Mouse (Mus musculus): ENCODE results near the gene Them5. TPM values are rescaled to one million over a fixed set of nuclear protein-coding genes. Genes with fewer than 3 reads are reported as not detected.

Them5 gene
- polyA plus RNA-seq, 2 experiments, result not detected

- Histone ChIP-seq H3K27ac (no peak overlapping the region), H3K4me3 (ENCODE audit: insufficient read depth in 1 of 2, low read depth in 2 of 2, low read length in 2 of 2) (no peak overlapping the region), H3K9me3 (ENCODE audit: control insufficient read depth, low read length) (no peaks in the 10 kb centered on the region), H3K4me1 (replicated peaks; ENCODE audit: control insufficient read depth in 2 of 2, insufficient read depth in 2 of 2, low read length in 1 of 2) (no peaks in the 10 kb centered on the region), H3K36me3 (replicated peaks; ENCODE audit: control insufficient read depth, insufficient read depth, low read depth) (no peaks in the 10 kb centered on the region), H3K27me3 (ENCODE audit: control insufficient read depth, insufficient read depth, low read length) (no peaks in the 10 kb centered on the region), H3K4me2 (ENCODE audit: low read depth) (no peak overlapping the region), H3K9ac (replicated peaks) (no peak overlapping the region)
- 80% methylated on average over 10 of the region's 10 CpGs for whole genome bisulfite sequencing (ENCODE audit: insufficient replicate concordance)
- ATAC-seq (ENCODE audit: insufficient read depth) (no peak), DNase-seq (ENCODE audit: low read depth in 3 of 3, low spot score in 3 of 3) (no peak)
- TF ChIP-seq CTCF (IDR thresholded peaks at IDR 0.05; ENCODE audit: low read depth) (no peak), EP300 (IDR thresholded peaks at IDR 0.05; ENCODE audit: low read depth) (no peak)
Observed at GRCm38 (mm10) chr3:94387391-94387790, 45.5 kb downstream of the Them5 start.

- no peaks in the 10 kb centered on the region for H3K36me3 ChIP-seq (replicated peaks; ENCODE audit: control insufficient read depth, insufficient read depth, low read depth)
- WGBS (ENCODE audit: insufficient replicate concordance), result 27% methylated on average over 5 of the region's 5 CpGs
- TF ChIP-seq EP300 (IDR thresholded peaks at IDR 0.05; ENCODE audit: low read depth) (no peak), CTCF (IDR thresholded peaks at IDR 0.05; ENCODE audit: low read depth) (no peak)
- no peak for ATAC-seq (ENCODE audit: insufficient read depth)
- no peak for DNase-seq (ENCODE audit: low read depth in 3 of 3, low spot score in 3 of 3)
- H3K4me2 ChIP-seq (ENCODE audit: low read depth), result no peak overlapping the region
- no peak overlapping the region for H3K27ac ChIP-seq
- no peak overlapping the region for H3K9ac ChIP-seq (replicated peaks)
- H3K27me3 ChIP-seq (ENCODE audit: control insufficient read depth, insufficient read depth, low read length), result no peaks in the 10 kb centered on the region
- H3K9me3 ChIP-seq (ENCODE audit: control insufficient read depth, low read length), result no peaks in the 10 kb centered on the region
- no peak overlapping the region for H3K4me3 ChIP-seq (ENCODE audit: insufficient read depth in 1 of 2, low read depth in 2 of 2, low read length in 2 of 2)
- H3K4me1 ChIP-seq (replicated peaks; ENCODE audit: control insufficient read depth in 2 of 2, insufficient read depth in 2 of 2, low read length in 1 of 2), result no peaks in the 10 kb centered on the region
Observed at GRCm38 (mm10) chr3:94388047-94388446, 46.1 kb downstream of the Them5 start.

DNA sequence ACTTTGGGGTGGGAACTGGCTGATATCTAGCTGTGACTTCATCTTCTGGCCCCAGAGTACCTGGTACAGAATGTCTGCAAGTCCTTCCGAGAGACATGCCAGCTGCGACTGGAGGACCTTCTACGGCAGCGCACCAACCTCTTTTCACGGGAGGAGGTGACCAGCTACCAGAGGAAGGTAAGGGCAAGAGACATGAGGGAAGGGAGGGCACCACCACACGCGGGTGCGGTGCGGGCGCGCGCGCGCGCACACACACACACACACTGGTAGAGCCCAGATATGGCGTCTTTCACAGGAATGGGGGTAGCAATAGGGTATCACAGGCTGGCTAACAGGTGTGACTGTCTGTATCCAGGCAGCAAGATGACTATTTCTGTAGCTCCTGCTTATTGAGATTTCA, 47.5 kb downstream of the Them5 start:
- DNase-seq (ENCODE audit: low read depth in 3 of 3, low spot score in 3 of 3) (no peak), ATAC-seq (ENCODE audit: insufficient read depth) (no peak)
- no peak overlapping the region for H3K9ac ChIP-seq (replicated peaks)
- no peaks in the 10 kb centered on the region for H3K36me3 ChIP-seq (replicated peaks; ENCODE audit: control insufficient read depth, insufficient read depth, low read depth)
- H3K4me1 ChIP-seq (replicated peaks; ENCODE audit: control insufficient read depth in 2 of 2, insufficient read depth in 2 of 2, low read length in 1 of 2), result no peaks in the 10 kb centered on the region
- H3K4me3 ChIP-seq (ENCODE audit: insufficient read depth in 1 of 2, low read depth in 2 of 2, low read length in 2 of 2), result no peak overlapping the region
- H3K27me3 ChIP-seq (ENCODE audit: control insufficient read depth, insufficient read depth, low read length), result no peaks in the 10 kb centered on the region
- H3K9me3 ChIP-seq (ENCODE audit: control insufficient read depth, low read length), result no peaks in the 10 kb centered on the region
- 88% methylated on average over 16 of the region's 16 CpGs for WGBS (ENCODE audit: insufficient replicate concordance)
- no peak overlapping the region for H3K27ac ChIP-seq
- TF ChIP-seq CTCF (IDR thresholded peaks at IDR 0.05; ENCODE audit: low read depth) (no peak), EP300 (IDR thresholded peaks at IDR 0.05; ENCODE audit: low read depth) (no peak)
- no peak overlapping the region for H3K4me2 ChIP-seq (ENCODE audit: low read depth)

GRCm38 (mm10) chr3:94391001-94391400, 49.1 kb downstream of the Them5 start:
- WGBS (ENCODE audit: insufficient replicate concordance), result 63% methylated on average over 5 of the region's 5 CpGs
- H3K4me2 ChIP-seq (ENCODE audit: low read depth), result no peak overlapping the region
- no peak for TF ChIP-seq EP300 (IDR thresholded peaks at IDR 0.05; ENCODE audit: low read depth)
- DNase-seq (ENCODE audit: low read depth in 3 of 3, low spot score in 3 of 3) (no peak), ATAC-seq (ENCODE audit: insufficient read depth) (no peak)
- no peaks in the 10 kb centered on the region for H3K9me3 ChIP-seq (ENCODE audit: control insufficient read depth, low read length)
- no peak overlapping the region for H3K27ac ChIP-seq
- no peak overlapping the region for H3K9ac ChIP-seq (replicated peaks)
- H3K4me1 ChIP-seq (replicated peaks; ENCODE audit: control insufficient read depth in 2 of 2, insufficient read depth in 2 of 2, low read length in 1 of 2), result no peaks in the 10 kb centered on the region
- H3K4me3 ChIP-seq (ENCODE audit: insufficient read depth in 1 of 2, low read depth in 2 of 2, low read length in 2 of 2), result no peak overlapping the region
- H3K36me3 ChIP-seq (replicated peaks; ENCODE audit: control insufficient read depth, insufficient read depth, low read depth), result no peaks in the 10 kb centered on the region
- no peaks in the 10 kb centered on the region for H3K27me3 ChIP-seq (ENCODE audit: control insufficient read depth, insufficient read depth, low read length)

- 54% methylated on average over 2 of the region's 2 CpGs for WGBS (ENCODE audit: insufficient replicate concordance)
- no peak overlapping the region for H3K4me2 ChIP-seq (ENCODE audit: low read depth)
- H3K36me3 ChIP-seq (replicated peaks; ENCODE audit: control insufficient read depth, insufficient read depth, low read depth), result no peaks in the 10 kb centered on the region
- H3K4me3 ChIP-seq (ENCODE audit: insufficient read depth in 1 of 2, low read depth in 2 of 2, low read length in 2 of 2), result no peak overlapping the region
- ATAC-seq (ENCODE audit: insufficient read depth), result no peak
- H3K9ac ChIP-seq (replicated peaks), result no peak overlapping the region
- no peak overlapping the region for H3K27ac ChIP-seq
- no peaks in the 10 kb centered on the region for H3K9me3 ChIP-seq (ENCODE audit: control insufficient read depth, low read length)
- no peaks in the 10 kb centered on the region for H3K4me1 ChIP-seq (replicated peaks; ENCODE audit: control insufficient read depth in 2 of 2, insufficient read depth in 2 of 2, low read length in 1 of 2)
- no peak for DNase-seq (ENCODE audit: low read depth in 3 of 3, low spot score in 3 of 3)
- TF ChIP-seq CTCF (IDR thresholded peaks at IDR 0.05; ENCODE audit: low read depth), result no peak
- TF ChIP-seq EP300 (IDR thresholded peaks at IDR 0.05; ENCODE audit: low read depth), result no peak
- no peaks in the 10 kb centered on the region for H3K27me3 ChIP-seq (ENCODE audit: control insufficient read depth, insufficient read depth, low read length)
Observed at GRCm38 (mm10) chr3:94392128-94392527, 50.2 kb downstream of the Them5 start.

All from liver, embryonic 14.5 days (tissue).